Mouse (Mus musculus) embryonic fibroblast, embryonic 13.5 days (primary cell): ENCODE data around the gene Pcsk4.

Experiments used
- CTCF ChIP-seq: IDR thresholded peaks from 2 replicates; pipeline ENCODE4 v1.5.1; 2011; ENCODE audit warnings: mild to moderate bottlenecking, control low read depth, low read length, moderate library complexity, borderline replicate concordance; ENCODE audit not compliant: insufficient read depth
- POLR2A ChIP-seq: IDR thresholded peaks from 2 replicates; pipeline ENCODE4 v1.6.1; 2011; ENCODE audit warnings: low read depth, mild to moderate bottlenecking, control low read depth, low read length, moderate library complexity

GRCm38 (mm10) chr10:80344131-80344661 is 14.9 kb upstream of the Pcsk4 start:
- TF ChIP-seq CTCF (no peak), POLR2A (no peak)
